Mouse (Mus musculus) v-Abl transformed pro-B cells (cell line): Measurements from ENCODE around the gene Sept9.

ENCODE experiments used
- in situ Hi-C, 2 experiments: fragments of 400-800 bp; cut with MboI; formaldehyde crosslinking; loops; one replicate each; pipeline ENCODE4 v1.15.1; 2025; ENCODE audit not compliant: unreplicated experiment in 2 of 2

Gene Sept9

DNA sequence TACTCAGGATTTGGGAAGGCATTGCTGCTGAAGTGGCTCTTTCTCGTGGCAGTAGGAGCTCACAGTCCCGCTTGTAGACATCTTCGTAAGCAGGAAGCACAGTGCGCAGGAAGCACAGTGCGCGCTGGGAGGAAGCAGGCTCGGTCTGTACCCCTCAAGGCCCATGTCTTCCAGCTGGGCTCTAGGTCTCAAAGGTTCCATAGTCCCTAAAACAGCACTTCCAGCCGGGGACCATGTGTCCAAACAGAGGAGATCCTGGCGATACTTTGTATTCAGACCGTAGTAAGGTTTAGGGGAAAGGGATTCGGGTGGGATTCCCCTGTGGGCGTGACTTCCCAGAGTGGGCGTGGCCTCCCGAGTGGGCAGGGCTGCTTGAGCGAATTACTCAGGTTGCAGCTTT lies 24.5 kb upstream of the Sept9 start:
- in situ Hi-C loops, result loop anchor here (5.0 to 25.0 kb wide), 8 partner anchors 58 to 1762 kb away; partner anchors contain the start of gene Sec14l1 (in 1 of the 2)

DNA sequence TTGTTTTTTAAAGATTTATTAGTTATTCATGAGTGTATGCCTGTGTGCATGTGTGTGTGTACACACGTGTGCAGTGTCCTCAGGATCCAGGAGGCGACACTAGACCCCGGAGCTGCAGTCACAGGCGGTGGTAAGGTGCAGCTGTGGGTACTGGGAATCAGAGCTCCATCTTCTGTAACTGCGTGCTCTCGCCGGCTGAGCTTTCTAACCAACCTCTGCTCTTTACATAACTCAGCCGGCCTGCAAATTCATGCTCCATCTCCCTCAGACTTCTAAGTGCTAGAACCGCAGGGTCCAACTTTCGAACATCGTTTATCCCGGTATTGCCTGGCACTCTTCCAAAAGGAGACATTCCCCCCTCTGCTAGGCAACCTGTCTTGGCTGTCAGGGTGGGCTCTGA lies 24.0 kb upstream of the Sept9 start:
- in situ Hi-C loops, result loop anchor here (5.0 to 25.0 kb wide), 8 partner anchors 58 to 1762 kb away; partner anchors contain the start of gene Sec14l1 (in 1 of the 2)

DNA sequence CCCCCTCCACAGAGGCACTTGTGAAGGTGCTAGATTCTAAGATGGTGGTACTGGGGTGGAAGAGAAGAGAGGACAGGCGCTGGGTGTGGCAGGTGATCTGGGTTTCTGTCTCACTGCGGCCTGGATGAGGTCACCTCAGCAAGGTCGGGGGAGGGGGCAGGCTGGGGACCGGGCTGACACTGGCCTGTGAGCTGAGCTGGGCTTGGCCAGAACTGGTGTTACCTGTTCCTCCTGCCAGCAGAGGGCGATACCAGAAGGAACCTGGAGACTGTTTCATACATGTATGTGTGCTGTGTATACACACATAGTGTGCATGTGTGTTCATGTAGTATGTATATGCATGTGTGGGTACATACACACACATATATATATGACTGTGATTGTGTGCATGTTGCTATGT lies 23.2 kb upstream of the Sept9 start:
- in situ Hi-C loops, result loop anchor here (5.0 to 25.0 kb wide), 8 partner anchors 59 to 1761 kb away; partner anchors contain the start of gene Sec14l1 (in 1 of the 2)

DNA sequence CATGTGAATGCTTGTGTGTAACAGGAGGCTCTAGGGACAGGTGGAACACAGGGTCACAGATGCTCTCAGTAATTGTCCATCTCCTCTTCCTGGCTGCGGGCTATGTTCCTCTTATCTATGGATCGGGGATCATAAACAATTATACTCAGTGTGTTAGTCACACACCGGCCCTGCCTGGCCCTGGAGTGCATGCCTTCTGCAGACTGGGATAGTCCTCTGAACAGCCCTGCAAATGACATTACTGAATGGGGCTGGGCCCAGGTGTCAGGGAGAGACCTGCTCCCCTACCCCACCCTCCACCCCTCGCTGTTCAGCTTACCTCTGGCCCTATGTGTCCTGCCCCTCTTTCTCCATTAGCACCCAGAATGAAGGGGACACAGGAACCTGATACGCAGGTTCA lies 22.6 kb upstream of the Sept9 start:
- in situ Hi-C loops, result loop anchor here (5.0 to 25.0 kb wide), 8 partner anchors 60 to 1760 kb away; partner anchors contain the start of gene Sec14l1 (in 1 of the 2)

DNA sequence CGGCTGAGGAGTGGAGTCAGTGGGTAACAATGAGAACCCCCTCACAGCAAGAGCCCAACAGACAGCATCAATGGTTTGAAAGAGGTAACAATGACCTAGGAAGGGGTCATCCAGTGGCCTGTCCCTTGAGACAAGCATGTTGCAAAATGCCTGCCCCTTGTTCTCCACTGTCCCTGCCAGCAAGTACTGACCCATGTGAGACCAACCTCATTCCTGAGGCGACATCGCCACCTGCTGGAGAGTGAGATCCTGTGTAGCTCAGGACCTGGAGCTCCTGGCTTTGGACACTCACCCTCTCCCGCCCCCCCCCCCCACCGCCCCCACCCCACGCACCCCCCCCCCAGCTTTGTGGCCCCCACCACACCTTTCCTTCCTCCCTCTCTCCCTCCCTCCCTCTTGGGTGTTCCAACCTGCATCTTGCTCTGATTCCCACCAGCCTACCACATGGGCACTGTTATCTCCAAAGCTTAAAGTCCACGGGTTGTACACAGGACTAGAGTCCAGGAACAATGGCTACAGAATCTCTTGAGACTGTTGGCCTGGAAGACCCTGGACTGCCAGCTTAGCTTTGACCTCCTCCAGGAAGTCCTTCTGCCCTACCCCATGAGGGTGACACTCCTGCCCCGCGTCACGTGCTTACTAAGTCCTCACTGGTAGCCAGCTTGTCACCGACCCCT lies 22.0 kb upstream of the Sept9 start:
- in situ Hi-C loops, result loop anchor here (5.0 to 25.0 kb wide), 8 partner anchors 60 to 1760 kb away; partner anchors contain the start of gene Sec14l1 (in 1 of the 2)

DNA sequence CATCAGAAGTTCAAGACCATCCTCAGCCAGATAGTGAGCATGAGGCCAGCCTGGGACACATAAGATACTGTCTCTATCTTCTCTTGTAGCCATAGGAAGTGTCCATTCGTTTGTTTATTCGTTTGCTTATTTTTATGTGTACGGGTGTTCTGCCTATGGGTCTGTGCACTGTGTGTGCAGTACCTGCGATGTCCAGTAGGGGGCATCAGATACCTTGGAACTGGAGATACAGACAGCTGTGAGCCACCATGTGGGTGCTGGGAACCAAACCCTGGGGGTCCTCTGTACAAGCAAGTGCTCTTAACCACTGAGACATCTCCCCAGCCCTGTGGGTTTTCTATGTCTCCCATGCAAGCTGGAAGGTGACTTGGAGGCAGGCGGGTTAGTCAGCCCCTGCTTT lies 19.6 kb upstream of the Sept9 start:
- in situ Hi-C loops, result loop anchor here (5.0 to 25.0 kb wide), 9 partner anchors 47 to 1757 kb away; partner anchors contain the start of gene Sec14l1 (in 1 of the 2)

DNA sequence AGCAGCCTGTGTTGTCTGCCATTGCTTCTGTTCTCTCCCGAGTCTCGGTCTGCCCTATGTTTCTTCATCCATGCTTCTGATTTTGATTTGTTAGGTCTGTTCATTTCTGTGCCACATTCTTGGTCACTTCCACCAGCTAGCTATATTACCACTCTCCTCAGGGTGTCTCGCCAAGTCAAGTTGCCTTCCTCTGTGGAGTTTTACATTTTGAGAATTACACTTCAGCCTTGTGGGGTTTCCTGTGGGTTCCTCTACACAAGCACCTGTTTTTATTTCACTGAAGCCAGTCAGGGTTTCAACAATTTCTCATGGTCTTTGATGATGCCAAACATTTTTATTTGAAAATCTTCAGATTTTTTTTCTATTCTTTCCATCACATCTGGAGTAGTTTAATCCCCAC lies 16.7 kb upstream of the Sept9 start:
- in situ Hi-C loops, result loop anchor here (5.0 to 25.0 kb wide), 4 partner anchors 44 to 1754 kb away; no protein-coding TSS in a partner anchor

DNA sequence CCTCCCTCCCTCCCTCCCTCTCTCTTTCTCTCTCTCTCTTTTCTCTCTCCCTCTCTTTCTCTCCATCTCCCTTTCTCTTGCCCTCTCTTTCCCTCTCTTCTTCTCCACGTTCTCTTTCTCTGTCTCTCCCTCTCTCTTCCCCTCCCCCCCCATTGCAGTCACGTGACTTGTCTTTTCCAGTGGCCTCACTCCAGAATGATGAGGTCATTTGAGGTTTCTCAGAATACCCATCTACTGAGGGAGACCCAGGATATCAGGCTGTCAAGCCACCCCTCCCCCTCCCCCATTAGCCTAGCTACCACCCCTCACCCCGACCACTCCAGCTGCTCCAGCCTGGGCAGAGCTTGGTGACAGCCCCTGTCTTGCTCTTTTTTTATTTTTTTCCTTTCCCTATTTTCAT lies 16.2 kb upstream of the Sept9 start:
- in situ Hi-C loops, result loop anchor here (5.0 to 25.0 kb wide), 4 partner anchors 44 to 1754 kb away; no protein-coding TSS in a partner anchor

DNA sequence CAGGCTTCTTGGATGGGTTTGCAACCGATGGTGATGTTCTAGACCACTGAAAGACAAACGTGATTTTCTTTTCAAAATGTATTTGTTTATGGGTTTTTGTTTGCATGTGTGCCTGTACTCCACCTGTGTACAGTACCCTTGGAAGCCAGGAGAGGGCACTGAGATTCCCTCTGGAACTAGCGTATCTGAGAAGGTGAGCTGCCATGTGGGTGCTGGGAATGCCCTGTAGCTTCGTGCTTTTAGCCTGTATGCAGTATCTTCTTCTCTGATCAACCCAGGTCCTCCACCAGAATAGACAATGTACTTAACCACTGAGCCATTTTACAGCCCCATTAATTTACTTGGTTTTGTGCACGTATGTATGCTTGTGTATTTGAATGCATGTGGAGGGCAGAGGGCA lies 15.6 kb upstream of the Sept9 start:
- in situ Hi-C loops, result loop anchor here (5.0 to 25.0 kb wide), 4 partner anchors 43 to 1753 kb away; no protein-coding TSS in a partner anchor

DNA sequence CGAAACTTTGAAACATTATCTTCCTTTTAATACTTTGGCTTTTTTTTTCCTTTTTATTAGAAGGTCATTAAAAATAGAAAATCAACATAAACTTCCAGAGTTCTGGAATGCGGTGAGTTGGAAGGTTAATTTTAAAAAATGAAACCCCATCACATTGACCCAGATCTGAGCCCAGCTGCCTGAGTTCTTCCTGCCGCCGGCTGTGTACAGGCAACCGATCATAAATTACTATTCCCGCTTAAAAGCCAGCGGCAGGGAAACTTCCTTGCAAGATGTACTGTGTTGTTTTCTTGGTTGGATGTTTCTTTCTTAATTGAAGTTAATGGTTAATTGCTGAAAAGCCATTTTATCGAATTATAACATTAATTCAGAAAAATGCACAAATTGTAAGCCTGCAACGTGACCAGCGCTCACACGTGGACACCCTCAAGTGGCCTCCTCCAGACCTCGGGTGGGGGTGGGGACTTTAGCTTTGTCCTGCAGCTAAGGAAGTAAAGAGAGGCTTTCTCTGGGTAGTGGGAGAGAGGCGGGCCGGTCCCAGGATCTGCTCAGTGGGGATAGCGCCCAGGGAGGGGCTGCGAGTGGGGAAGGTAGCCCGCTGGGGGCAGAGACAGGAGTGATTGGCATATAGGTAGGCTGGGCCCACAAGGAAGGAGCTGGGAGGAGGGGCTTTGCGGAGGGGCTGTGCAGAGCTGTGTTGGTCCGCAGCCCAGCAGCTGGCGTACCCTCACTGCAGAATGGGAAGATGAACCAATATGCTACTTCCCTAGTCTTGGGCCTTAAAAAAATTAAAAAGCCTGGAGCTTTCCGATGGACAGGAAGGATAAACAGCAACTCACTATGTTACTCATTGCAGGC lies 14.2 kb upstream of the Sept9 start:
- in situ Hi-C loops, result loop anchor here (25.0 kb wide), 3 partner anchors 298 to 1752 kb away; no protein-coding TSS in a partner anchor

DNA sequence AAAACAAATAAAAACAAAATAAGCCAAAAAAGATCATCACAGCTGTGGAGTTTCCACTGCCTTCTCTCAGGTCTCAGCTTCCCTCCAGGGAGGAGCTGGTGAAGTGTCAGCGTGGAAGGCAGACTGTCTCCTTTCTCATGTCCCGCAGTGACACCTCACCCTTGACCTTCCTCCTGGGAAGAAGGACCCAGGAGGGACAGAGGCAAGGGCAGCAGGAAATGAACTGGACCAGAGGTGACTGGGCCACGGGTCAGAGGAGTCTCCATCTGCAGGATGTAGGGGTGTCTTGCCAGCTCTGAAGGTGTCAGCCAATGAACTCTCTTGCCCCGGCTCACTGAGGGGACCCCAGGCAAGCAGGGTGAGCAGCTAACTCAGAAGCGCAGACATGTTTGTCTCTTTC lies 7.9 kb upstream of the Sept9 start:
- in situ Hi-C loops, result loop anchor here (10.0 to 25.0 kb wide), 4 partner anchors 304 to 1746 kb away; no protein-coding TSS in a partner anchor

DNA sequence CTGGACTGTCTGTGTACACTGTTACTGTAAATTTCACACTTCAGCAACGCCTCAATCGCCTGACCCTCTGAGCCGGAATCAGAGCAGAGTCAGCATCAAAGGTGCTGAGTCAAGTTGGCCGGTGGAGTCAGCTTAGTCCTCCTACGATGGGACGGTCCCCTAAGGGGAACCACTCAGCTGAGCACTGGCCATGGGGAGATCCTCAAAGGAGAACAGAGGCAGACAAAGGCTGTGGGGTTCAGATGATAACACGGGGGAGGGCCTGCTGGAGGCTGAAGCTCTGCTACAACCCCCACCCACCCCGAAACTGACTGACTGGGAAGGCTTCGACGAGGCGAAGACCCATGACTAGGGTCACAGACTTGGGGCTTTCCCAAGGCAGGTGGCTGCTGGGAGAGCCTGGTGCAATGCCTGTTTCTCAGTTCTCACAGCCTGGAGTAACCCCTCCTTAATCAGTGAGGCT lies 5.0 kb upstream of the Sept9 start:
- in situ Hi-C loops, result loop anchor here (10.0 to 25.0 kb wide), 4 partner anchors 307 to 1743 kb away; no protein-coding TSS in a partner anchor

DNA sequence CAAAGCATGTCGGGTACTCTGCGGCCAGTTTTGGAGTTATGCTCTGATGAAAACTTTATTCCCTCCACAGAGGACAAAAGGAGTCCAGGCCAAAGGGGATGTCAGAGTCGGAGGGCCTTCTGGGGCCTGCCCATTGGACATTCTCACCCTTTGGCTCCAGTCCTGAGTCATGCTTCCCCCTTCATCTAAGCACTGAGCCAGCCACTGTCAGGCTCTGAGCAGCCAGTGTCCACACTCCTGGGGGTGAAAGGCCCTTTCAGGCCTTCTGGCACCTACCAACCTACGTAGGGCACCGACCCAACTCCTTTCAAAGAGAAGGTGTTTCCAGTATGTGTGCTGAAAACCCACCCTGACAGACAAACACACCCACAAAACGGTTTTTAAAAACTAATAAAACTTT lies 3.8 kb upstream of the Sept9 start:
- in situ Hi-C loops, result loop anchor here (10.0 to 25.0 kb wide), 4 partner anchors 308 to 1742 kb away; no protein-coding TSS in a partner anchor

DNA sequence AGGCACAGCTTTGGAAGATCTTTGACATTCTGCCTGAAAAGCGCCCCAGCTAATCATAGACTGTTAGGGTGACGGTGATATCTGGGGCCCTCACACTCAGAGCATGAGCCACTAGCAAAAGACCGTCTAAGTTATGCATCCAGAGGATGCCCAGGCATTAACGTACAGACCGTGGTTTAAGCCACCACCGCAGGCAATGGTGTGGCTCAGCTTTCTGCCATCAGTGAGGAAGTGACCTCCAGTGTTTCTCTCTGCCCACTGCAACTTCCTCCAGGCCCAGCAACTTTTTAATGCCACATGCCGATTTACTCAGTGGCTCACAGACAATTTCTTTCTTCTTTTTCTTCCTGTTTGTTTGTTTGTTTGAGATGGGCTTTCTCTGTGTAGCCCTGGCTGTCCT lies 2.8 kb upstream of the Sept9 start:
- in situ Hi-C loops, result loop anchor here (10.0 to 25.0 kb wide), 4 partner anchors 309 to 1741 kb away; no protein-coding TSS in a partner anchor

DNA sequence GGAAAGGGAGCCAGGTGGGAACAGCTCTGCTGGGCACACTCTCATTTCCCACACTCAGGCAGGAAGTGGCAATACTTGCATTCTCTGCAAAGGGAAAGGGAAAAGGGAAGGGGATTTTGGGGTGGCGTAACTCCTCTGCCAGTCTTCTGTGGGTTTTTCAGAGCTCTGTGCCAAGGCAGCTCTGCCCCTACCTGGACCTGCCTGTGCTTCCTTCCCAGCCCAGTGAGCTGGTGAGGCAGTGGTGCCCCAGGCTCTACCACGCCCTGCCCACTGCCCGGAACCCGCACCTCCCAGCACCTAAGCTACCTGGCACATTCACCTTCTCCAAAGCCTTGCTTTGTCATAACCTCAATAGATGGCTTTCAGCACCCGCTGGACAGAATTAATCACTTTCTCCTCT lies 1.3 kb upstream of the Sept9 start:
- in situ Hi-C loops, result loop anchor here (10.0 to 25.0 kb wide), 4 partner anchors 311 to 1739 kb away; no protein-coding TSS in a partner anchor

DNA sequence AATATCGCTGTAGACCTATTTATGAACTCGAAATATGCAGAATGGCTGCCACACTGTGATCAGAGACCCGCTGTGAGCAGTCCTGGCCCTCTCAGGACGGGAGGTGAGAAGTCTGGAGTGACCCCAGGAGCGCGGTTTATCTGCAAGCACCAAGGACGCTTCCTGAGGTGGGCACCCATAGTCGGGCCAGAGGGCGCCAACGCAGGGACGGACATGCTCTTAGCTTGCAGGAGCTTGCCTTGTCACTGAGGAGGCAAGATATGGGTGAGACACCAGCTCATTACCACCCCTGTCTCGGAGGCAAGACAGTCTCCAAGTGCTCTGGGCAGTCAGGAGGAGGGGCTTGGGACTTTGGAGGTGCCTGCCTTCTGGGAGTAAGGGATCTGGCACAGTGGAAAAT lies 2.4 kb downstream of the Sept9 start:
- in situ Hi-C loops, result loop anchor here (25.0 kb wide), 2 partner anchors 410 to 860 kb away; no protein-coding TSS in a partner anchor

DNA sequence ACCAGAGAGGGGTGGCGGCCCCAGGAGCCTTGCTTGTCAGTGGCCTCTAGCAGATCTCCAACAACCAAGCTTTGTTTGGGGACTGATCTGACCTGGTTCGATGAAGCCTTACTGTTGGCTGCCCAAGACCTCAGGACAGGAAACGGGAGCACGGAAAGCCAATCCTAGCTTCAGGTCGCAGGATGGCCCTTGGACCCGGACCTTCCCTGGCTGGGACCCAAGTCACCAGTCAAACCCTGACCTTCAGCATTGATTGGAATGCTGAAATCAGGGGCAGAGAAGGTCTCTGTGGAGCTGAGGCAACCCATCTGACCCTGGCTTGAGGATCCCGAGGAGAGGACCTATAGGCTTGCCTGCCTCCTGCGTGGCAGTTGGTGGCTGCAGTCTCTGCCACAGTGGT lies 5.1 kb downstream of the Sept9 start:
- in situ Hi-C loops, result loop anchor here (25.0 kb wide), 2 partner anchors 408 to 858 kb away; no protein-coding TSS in a partner anchor

DNA sequence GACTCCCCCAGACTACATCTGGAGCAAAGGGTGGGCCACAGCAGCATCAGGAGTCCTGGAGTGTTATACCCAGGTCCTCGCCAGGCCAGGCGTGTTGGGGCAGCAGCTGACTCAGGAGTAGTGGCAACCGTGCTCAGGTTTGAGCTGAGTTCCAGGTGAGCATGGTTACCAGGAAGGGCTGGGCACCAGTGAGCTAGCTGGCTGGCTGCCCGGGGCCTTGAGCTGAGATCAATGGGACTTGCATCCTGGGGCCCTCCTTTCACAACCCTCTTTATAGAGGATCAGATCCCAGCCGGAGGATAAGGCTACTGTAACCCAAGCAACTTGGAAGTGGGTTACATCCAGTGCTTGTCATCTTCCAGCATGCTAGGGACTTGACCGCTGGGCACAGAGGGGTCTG lies 5.6 kb downstream of the Sept9 start:
- in situ Hi-C loops, result loop anchor here (25.0 kb wide), 2 partner anchors 407 to 857 kb away; no protein-coding TSS in a partner anchor

DNA sequence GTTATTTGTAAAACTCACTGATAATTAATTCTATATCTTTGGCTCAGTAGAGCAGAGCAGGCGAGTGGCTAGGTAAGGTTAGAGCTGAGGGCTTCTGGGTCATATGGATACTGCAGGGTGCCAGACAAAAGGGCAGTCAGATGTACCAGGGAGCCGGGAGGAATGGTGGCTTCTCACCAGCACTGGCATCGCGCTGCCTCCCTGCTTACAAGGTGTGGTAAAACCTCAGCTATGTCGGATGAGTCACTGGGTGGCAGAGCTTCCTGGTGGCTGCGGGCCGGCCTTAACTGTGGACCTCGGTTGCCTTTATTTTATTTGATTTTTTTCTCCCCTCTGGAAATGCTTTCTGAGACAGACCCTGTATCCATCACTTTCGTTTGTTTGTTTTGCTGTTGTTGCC lies 6.0 kb downstream of the Sept9 start:
- in situ Hi-C loops, result loop anchor here (25.0 kb wide), 2 partner anchors 407 to 857 kb away; no protein-coding TSS in a partner anchor

DNA sequence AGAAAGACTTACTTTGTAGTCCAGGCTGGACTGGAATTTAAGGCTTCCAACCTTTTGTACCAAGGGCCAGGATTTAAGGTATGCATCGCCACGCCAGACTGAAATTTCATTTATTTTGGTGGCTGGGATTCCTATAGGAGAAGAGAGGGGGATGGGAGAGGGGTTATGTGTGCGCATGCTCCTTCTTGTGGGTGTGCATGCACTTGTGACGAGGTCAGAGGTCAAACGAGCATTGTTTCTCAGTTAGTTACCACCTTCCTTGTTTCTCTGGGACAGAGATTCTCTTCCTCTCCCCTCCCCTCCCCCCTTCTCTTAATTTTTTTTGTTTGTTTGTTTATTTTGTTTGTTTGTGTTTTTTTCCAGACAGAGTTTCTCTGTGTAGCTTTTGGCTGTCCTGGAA lies 8.0 kb downstream of the Sept9 start:
- in situ Hi-C loops, result loop anchor here (25.0 kb wide), 2 partner anchors 405 to 855 kb away; no protein-coding TSS in a partner anchor
